Mouse (Mus musculus) layer of hippocampus, adult 8-10 months (tissue): Measurements from ENCODE around the gene Tmem179b. TPM values are rescaled to one million over a fixed set of nuclear protein-coding genes. Genes with fewer than 3 reads are reported as not detected.
"Not testable (repeated sequence)": the region's sequence is repeated elsewhere in the genome, so short reads cannot be mapped to it uniquely, and the experiment has no call there.

Experiments used
- DNase-seq, 2 experiments: peaks; one replicate each; pipeline ENCODE4 v3.0.0; 2022; ENCODE audit warnings: low spot score in 2 of 2
- microRNA-seq, 2 experiments: library from miRNA; unstranded; fragments of <30 nt; microRNA quantifications; one replicate each; pipeline ENCODE4 v1.2.0; 2022
- total RNA-seq, 4 experiments: library from RNA; stranded (reverse); gene quantifications; 2 replicates each; pipeline ENCODE4 v1.2.4; 2022

Tmem179b gene
- total RNA-seq, 4 experiments from 2014 or later: 10.1 to 17.5 (median 13.1) TPM

DNA sequence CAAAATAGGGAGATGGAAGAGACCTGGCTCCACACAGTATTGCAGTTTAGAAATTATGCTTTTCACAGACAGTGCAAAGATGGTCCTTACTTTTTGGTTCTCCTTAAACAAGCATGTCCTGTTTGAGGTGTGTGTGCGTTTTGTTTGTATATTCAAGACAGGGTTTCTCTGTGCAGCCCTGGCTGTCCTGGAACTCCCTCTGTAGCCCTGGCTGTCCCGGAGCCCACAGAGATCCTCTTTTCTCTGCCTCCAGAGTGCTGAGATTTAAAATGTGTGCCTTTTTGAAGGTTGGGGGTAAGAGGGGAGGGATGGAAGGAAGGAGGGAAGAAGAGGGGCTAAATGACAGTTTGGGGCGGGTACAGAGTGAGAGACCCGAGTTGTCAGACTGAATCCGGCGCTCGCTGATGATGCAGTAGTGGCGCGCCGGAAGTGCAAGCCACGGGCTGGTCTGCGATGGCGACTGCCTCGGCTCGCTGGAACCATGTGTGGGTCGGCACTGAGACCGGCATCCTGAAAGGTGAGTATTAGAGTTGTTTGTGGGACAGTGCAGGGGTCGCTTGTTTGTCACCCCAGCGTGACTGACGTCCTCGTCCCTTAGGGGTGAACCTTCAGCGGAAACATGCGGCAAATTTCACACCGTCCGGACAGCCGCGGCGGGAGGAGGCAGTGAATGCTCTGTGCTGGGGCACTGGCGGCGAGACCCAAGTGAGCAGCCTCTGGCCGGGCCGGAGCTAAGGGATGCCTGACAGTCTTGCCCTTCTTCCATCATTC, 38.7 kb downstream of the Tmem179b start, which contains the start of gene Wdr74:
Wdr74 (plus strand) TSS at position 439 of the 771 bp plus-strand sequence.
- peak; percentile 89 to 90 for DNase-seq

DNA sequence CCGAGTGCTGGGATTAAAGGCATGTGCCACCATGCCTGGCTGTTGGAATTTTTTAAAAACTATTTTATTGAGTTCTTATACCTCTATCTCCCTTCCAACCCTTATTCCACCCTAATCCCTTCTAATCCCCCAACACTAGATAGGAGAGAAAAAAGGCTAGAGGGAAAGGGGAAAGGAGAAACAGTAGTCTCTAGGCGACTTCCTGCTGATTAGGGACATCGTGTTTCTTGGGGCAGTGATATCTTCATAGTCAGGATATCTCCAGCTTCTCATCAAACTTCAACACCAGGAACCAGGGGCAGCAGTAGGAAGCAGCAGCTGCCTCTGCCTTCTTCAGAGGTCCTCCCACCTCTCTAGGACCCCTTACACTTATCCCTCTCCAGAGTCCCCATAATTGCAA, 39.9 kb downstream of the Tmem179b start:
- no peak for DNase-seq

DNA sequence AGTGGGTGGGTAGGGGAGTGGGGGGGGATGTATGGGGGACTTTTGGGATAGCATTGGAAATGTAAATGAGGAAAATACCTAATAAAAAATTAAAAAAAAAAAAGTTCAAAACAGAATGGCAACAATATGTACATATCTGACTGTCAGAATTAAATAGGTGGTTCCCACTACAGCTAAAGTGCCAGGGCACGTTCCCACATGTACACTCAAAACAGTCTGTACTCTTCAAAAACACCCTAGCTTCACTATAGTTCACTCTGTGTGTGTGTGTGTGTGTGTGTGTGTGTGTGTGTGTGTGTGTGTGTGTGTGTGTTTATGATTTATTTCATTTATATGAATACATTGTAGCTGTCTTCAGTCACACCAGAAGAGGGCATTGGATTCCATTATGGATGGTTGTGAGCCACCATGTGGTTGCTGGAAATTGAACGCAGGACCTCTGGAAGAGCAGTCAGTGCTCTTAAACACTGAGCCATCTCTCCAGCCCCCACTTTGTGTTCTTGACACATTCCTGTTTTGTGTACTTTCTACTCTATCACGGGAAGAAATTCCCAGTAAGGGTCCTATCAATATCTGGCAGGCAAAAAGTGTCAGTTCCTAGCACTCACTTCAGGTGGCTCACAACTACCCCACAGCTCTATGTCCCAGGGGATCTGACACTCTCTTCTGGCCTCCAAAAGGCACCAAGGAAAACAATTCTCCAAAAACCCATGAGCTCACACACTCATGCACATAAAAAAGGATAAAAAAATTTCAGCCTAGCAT, 45.8 kb downstream of the Tmem179b start:
- not testable (repeated sequence) for DNase-seq

DNA sequence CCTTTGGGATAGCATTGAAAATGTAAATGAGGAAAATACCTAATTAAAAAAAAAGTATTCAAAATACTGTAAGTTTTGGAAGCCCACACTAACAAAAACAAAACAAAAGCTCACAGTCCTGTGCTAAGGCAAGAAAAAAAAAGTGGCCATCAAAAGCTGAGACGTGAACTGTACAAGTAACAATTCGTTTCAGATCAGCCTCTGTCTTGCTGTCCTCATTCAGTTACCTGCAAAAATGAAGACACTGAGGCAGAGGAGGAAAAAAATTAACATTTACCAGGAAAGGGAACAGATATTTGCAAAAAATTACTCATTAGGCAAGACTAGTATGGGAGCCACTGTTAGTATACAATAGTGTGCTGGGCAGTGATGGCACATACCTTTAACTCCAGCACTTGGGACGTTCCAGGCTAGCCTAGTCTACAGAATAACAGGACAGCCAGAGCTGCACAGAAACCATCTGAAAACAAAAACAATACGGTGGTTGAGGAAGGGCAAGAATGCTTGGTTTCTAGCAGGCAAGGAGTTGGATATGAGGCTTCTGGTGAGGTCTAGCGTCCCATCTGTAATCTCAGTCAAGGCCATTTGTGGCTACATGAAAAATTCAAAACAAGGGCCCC, 46.7 kb downstream of the Tmem179b start:
- no peak for DNase-seq

DNA sequence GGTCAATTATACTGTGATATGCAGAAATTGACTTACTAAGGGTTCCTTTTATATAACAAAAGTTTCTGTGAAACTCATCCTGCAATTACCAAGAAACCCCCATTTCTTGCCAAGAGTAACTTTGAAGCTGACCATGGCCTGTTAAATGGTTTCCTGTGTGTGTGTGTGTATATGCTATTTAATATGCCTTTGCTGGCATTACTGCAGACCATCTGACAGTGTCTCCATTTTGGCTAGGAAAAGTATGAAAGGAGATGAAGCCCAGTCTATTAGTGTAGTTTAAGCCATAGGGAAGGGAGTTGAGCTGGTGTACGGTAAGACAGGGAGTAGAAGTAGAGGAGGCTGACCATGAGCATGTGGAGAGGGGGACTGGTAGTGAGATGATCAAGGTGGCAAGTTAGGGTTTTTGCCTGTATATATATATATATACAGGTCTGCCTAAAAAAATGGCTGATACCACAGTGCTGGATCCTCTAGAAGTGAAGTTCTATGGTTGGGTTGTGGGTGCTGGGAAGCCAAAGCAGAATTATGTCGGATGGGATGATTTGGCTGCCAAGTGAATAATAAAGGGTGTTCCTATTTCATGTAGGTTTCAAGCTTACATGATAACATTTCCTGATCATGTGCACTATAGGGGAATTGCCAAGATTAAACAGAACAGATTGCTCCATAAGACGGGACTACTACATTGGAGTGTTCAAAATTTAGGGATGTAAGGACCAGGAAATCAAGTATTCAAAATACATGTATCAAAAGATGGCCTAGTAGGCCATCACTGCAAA, 47.5 kb downstream of the Tmem179b start:
- no peak for DNase-seq

DNA sequence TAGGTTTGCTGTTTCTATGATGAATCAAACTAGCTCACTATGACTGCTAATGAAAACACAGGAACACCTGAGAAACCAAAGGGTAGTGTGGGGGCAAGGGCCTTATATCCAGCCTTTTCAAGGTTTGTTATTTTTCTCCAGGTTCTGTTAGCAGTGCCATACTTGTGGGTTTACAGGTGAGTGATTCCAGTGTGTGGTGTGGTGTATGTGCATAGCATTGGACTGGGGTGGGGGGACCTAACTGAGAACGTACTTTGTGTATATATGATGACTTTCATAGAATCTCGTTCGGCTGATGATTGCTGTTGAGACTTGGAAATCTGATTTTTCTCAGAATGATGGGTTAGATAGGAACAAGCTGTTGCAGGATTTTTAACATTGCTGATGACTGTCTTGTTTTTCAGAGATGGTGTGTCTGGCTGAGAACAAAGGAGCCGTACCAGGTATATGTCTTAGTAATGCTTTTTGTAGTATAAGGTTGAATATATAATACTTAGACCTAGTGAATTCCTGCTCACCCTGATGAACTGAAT, 49.1 kb downstream of the Tmem179b start:
- no peak for DNase-seq

DNA sequence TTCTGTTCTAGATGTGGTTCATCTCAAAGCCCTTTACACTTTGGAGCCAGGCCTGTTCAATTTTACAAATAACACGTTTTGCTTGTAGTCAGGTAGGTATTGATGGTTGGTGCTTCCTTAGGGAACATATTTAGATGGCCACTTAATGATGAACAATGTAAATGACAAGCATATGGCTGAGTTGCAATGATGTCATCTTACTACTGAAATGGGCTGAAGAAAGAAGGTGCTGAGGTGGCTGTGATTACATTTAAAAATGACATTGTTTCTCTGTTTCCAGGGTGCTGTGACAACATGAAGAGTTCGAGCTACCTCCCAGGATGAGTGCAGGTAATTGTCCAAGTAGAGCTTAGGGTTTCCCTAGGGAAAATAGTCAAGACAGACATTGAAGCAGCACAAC, 49.9 kb downstream of the Tmem179b start:
- DNase-seq: no peak

DNA sequence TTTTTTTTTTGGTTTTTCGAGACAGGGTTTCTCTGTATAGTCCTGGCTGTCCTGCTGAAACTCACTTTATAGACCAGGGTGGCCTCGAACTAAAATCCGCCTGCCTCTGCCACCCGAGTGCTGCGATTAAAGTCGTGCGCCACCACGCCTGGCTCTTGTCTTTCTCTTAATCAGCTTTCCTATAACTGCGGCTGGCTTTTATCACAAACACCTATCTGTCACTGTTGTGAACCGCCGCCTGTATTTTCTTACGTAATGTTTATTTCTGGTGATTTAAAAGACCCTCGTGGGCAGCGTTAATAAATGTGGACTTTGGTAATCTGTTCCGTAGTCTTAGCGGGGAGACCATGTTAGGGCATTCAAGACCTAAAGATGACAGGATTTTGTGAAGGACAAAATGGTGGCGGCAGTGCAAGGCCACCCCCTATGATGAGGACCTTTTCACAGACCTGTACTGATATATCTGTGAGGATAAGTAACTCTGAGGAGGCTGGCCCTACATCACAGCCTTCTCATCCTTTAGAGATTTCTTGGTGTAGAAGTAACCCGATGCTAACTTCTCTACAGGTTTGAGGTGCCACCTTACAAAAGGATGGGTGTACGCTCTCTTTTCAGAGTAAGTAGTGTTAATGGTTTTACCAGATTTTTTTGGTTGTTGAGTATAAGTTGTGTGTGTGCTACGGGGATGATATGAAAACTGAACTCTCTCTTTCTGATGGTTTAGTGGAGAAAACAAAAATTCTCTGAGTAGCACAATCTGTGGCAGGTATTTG, 50.5 kb downstream of the Tmem179b start:
- no peak for DNase-seq

DNA sequence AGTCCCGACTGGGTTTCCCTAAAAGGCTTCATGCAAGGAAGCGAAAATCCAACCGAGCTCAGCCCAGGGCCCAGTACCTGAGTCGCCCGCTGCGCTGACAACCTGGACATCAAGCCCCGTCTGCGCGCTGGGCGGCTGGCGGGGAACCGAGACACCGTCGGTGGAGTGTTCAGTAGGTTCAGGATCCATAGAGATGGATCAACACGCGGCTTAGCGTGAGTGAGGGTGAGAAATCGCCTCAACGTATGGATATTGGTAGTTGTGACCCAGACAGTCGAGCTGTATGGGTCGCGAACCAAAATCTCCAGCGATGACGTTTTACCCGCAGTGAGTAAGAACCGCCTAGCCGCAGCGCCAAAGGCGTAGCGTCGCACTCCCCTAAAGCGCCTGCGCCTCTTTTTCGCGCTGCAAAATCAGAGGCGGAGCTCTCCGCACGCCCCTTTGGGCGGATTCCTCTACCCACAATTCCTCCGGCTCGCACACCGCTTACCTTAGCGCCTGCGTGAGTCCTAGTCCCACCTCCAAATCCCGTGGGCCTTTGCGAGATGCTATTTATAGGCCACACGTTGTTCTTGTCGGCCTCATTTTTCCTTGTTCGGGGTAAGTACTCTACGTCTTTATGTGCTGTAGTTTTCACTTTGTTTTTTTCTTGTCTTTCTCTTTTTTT, 51.2 kb downstream of the Tmem179b start, which contains the start of gene Slc3a2:
Slc3a2 (minus strand) TSS at position 463 of the 667 bp plus-strand sequence.
- DNase-seq: peak; percentile 97

DNA sequence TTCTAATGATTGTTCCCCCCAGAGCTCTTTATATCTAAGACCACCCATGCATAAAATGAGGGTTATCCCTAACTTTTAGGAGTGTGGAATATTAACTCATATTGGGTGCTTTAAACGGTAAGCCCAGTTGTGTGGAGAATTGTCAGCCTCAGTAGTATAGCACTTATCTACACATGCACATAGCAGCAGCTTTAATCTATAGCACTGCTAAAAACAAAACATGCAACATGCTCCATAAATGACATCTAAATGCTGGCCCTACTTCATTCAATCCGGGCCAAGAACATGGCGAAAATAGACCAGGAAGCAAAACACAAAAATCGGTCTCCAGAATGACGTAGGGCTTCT, 51.7 kb downstream of the Tmem179b start:
- DNase-seq: no peak

Small RNAs within 50 kb of the gene (microRNA-seq; reads per million reads assigned to microRNA genes)
- 0 reads per million in 2 experiments for gene Mir6992

Other genes with a start within 250 kb of the Tmem179b start
- 10 to 100 TPM; 10.6 to 12.2 (median 11.5) TPM for gene Slc22a8, start 183.2 kb downstream of the Tmem179b start, total RNA-seq
- gene Slc22a6, start 156.4 kb downstream of the Tmem179b start, total RNA-seq: 1 to 10 TPM; 3.5 to 4.4 (median 4.1) TPM
- gene Chrm1, start 110.7 kb downstream of the Tmem179b start, total RNA-seq: 100 to 1,000 TPM; 160 to 164 (median 161) TPM
- 100 to 1,000 TPM; 157 to 169 (median 162) TPM for gene Slc3a2, start 51.1 kb downstream of the Tmem179b start, total RNA-seq
- 10 to 100 TPM; 44.0 to 45.3 (median 44.3) TPM for gene Wdr74, start 38.6 kb downstream of the Tmem179b start, total RNA-seq
- 1 to 10 TPM in 3 of 4 experiments, not detected in 1; 2.0 to 3.3 (median 2.4) TPM for gene 1700092M07Rik, start 33.7 kb downstream of the Tmem179b start, total RNA-seq
- gene Stx5a, start 33.1 kb downstream of the Tmem179b start, total RNA-seq: 10 to 100 TPM; 65.3 to 91.2 (median 76.1) TPM
- 100 to 1,000 TPM in 2 of 4 experiments, 10 to 100 TPM in 2; 80.5 to 120 (median 102) TPM for gene Nxf1, start 17.4 kb downstream of the Tmem179b start, total RNA-seq
- 10 to 100 TPM; 61.3 to 77.8 (median 72.8) TPM for gene Tmem223, start 3.5 kb downstream of the Tmem179b start, total RNA-seq
- gene Taf6l, start 11.9 kb upstream of the Tmem179b start, total RNA-seq: 10 to 100 TPM; 14.7 to 20.1 (median 18.2) TPM
- 100 to 1,000 TPM; 101 to 122 (median 109) TPM for gene Polr2g, start 24.1 kb upstream of the Tmem179b start, total RNA-seq
- gene Zbtb3, start 28.1 kb upstream of the Tmem179b start, total RNA-seq: 1 to 10 TPM; 5.2 to 7.9 (median 5.4) TPM
- gene Ttc9c, start 44.9 kb upstream of the Tmem179b start, total RNA-seq: 10 to 100 TPM; 36.4 to 45.1 (median 40.1) TPM
- gene Hnrnpul2, start 45.5 kb upstream of the Tmem179b start, total RNA-seq: 100 to 1,000 TPM; 113 to 126 (median 120) TPM
- not detected for gene AC129217.1, start 55.3 kb upstream of the Tmem179b start, total RNA-seq
- 100 to 1,000 TPM in 3 of 4 experiments, 10 to 100 TPM in 1; 98.1 to 115 (median 106) TPM for gene Bscl2, start 63.0 kb upstream of the Tmem179b start, total RNA-seq
- gene Gng3, start 64.7 kb upstream of the Tmem179b start, total RNA-seq: 100 to 1,000 TPM; 125 to 148 (median 143) TPM
- gene Lrrn4cl, start 76.3 kb upstream of the Tmem179b start, total RNA-seq: under 1 TPM; 0.45 to 0.74 (median 0.55) TPM
- 100 to 1,000 TPM in 2 of 4 experiments, 10 to 100 TPM in 2; 87.8 to 123 (median 106) TPM for gene Ubxn1, start 97.0 kb upstream of the Tmem179b start, total RNA-seq
- 10 to 100 TPM; 23.4 to 37.2 (median 29.5) TPM for gene Uqcc3, start 106.5 kb upstream of the Tmem179b start, total RNA-seq
- gene Lbhd1, start 109.3 kb upstream of the Tmem179b start, total RNA-seq: 10 to 100 TPM in 1 of 4 experiments, 1 to 10 TPM in 3; 4.9 to 10.4 (median 6.0) TPM
- gene Gm49403, start 109.5 kb upstream of the Tmem179b start, total RNA-seq: not detected
- 10 to 100 TPM; 22.7 to 32.0 (median 26.5) TPM for gene 1810009A15Rik, start 114.4 kb upstream of the Tmem179b start, total RNA-seq
- 1 to 10 TPM in 2 of 4 experiments, not detected in 2; 1.4 to 1.8 TPM for gene Gm49416, start 114.5 kb upstream of the Tmem179b start, total RNA-seq
- 10 to 100 TPM; 24.0 to 26.1 (median 24.4) TPM for gene Ints5, start 118.5 kb upstream of the Tmem179b start, total RNA-seq
- 100 to 1,000 TPM; 109 to 125 (median 119) TPM for gene Ganab, start 123.6 kb upstream of the Tmem179b start, total RNA-seq
- gene B3gat3, start 145.9 kb upstream of the Tmem179b start, total RNA-seq: 100 to 1,000 TPM; 161 to 167 (median 162) TPM
- gene Rom1, start 154.9 kb upstream of the Tmem179b start, total RNA-seq: 1 to 10 TPM; 5.0 to 8.6 (median 6.4) TPM
- gene Eml3, start 155.1 kb upstream of the Tmem179b start, total RNA-seq: 10 to 100 TPM; 14.1 to 17.4 (median 15.3) TPM
- gene Mta2, start 167.4 kb upstream of the Tmem179b start, total RNA-seq: 10 to 100 TPM; 53.7 to 66.5 (median 56.2) TPM
- 10 to 100 TPM; 21.5 to 22.2 (median 21.9) TPM for gene Tut1, start 179.4 kb upstream of the Tmem179b start, total RNA-seq
- gene Eef1g, start 192.6 kb upstream of the Tmem179b start, total RNA-seq: 100 to 1,000 TPM; 223 to 248 (median 236) TPM
- 10 to 100 TPM; 27.0 to 32.2 (median 29.0) TPM for gene Ahnak, start 214.8 kb upstream of the Tmem179b start, total RNA-seq